Mouse (Mus musculus) hindbrain, postnatal 0 days (tissue): ENCODE results near the gene Rpl15. TPM values are rescaled to one million over a fixed set of nuclear protein-coding genes. Genes with fewer than 3 reads are reported as not detected.

ENCODE experiments used
- ATAC-seq: fragments of 200-750 bp; cut with Nextera tagmentation; 2 replicates; pipeline ENCODE4 v1.8.0; 2017; ENCODE audit warnings: mild to moderate bottlenecking, moderate TSS enrichment, moderate library complexity
- DNase-seq: peaks from one replicate; pipeline ENCODE4 v3.0.0-alpha.2; 2015; ENCODE audit warnings: low spot score
- H3K27ac ChIP-seq: fragments of 300-500 bp; sonication (generic); 2 replicates; pipeline ENCODE4 v1.5.1; 2014; ENCODE audit warnings: mild to moderate bottlenecking
- H3K27me3 ChIP-seq: fragments of 300-500 bp; sonication (generic); 2 replicates; pipeline ENCODE4 v1.6.1; 2014; ENCODE audit warnings: low read length, mixed read lengths; ENCODE audit not compliant: insufficient read depth
- H3K36me3 ChIP-seq: fragments of 300-500 bp; sonication (generic); 2 replicates; pipeline ENCODE4 v1.6.1; 2014; ENCODE audit warnings: low read length, mixed read lengths; ENCODE audit not compliant: insufficient read depth
- H3K4me1 ChIP-seq: fragments of 300-500 bp; sonication (generic); 2 replicates; pipeline ENCODE4 v1.6.1; 2014; ENCODE audit warnings: antibody characterized with exemption, low read length, mixed read lengths; ENCODE audit not compliant: insufficient read depth
- H3K4me2 ChIP-seq: fragments of 300-500 bp; sonication (generic); 2 replicates; pipeline ENCODE4 v1.6.1; 2014; ENCODE audit warnings: low read depth, mild to moderate bottlenecking, low read length, moderate library complexity, mixed read lengths
- H3K4me3 ChIP-seq: fragments of 300-500 bp; sonication (generic); 2 replicates; pipeline ENCODE4 v1.5.1; 2014; ENCODE audit warnings: low read length
- H3K9ac ChIP-seq: fragments of 300-500 bp; sonication (generic); replicated peaks from 2 replicates; pipeline ENCODE4 v1.6.1; 2014; ENCODE audit warnings: mild to moderate bottlenecking, low read length, moderate library complexity, mixed read lengths
- H3K9me3 ChIP-seq: fragments of 300-500 bp; sonication (generic); 2 replicates; pipeline ENCODE4 v1.6.1; 2016; ENCODE audit warnings: low read length, mixed read lengths
- CTCF ChIP-seq: IDR thresholded peaks from 2 replicates; pipeline ENCODE4 v1.5.1; 2016; ENCODE audit warnings: antibody characterized with exemption, control low read depth, low read depth
- WGBS: fragments of 180-500 bp; shearing (Covaris S2); extraction: QIAGEN DNeasy Blood & Tissue Kit; methylation state at CpG from one replicate; pipeline ENCODE4 v1.1.7; 2014; 5-methylcytosine and 5-hydroxymethylcytosine counted together
- polyA plus RNA-seq: library from polyadenylated mRNA; unstranded; fragments of >200 nt; fragmentation: Nextera tagmentation; extraction: Ambion mirVana; gene quantifications from 2 replicates; pipeline ENCODE4 v1.2.1, GENCODE M21; 2015
- total RNA-seq: library from RNA; depleted of rRNA; stranded (reverse); fragments of >200 nt; gene quantifications from 2 replicates; pipeline ENCODE4 v1.2.3, GENCODE M21; 2014

Rpl15 gene
- total and polyA plus RNA-seq, 2 experiments from 2014 or later: 275 to 452 TPM

DNA sequence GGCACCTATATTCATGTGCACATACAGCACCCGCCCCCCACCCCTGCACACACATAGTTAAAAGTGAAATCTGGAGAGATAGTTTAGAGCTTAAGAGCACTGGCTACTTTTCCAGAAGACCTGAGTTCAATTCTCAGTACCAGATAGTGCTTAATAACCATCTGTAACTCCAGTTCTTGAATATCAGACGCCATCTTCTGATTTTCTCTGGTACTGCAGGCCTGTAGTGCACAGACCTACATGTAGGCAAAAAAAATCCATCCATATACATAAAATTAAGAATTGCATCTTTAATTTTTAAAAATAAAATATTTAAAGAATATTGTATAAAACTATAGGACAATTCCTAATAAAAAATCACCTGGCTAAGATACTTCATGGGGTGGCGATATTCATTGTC lies 10.0 kb downstream of the Rpl15 start:
- ATAC-seq (no peak), DNase-seq (no peak)
- Histone ChIP-seq H3K9ac (no peak overlapping the region), H3K4me3 (no peak overlapping the region), H3K4me2 (no peak overlapping the region), H3K27me3 (no peaks in the 10 kb centered on the region), H3K36me3 (no peaks in the 10 kb centered on the region), H3K27ac (no peak overlapping the region), H3K4me1 (no peaks in the 10 kb centered on the region), H3K9me3 (no peaks in the 10 kb centered on the region)
- TF ChIP-seq CTCF: no peak; the same call in 1 of the 2 replicates
- WGBS: 89% methylated on average over 3 of the region's 3 CpGs

DNA sequence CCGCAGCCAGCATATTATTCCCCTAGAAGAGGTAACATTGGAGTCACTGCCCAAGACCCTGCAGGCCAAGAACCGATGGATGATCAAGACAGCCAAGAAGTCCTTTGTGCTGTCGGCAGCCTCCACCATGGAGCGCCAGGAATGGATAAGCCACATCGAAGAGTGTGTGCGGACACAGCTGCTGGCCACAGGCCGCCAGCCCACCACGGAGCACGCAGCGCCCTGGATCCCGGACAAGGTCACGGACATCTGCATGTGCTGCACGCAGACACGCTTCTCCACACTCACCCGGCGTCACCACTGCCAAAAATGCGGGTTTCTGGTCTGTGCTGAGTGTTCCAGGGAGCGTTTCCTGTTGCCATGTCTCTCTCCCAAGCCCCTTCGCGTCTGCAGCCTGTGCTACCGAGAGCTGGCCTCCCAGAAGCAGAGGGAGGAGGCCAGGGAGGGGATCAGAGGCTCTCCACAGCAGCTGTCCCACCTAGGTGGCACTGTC lies 28.5 kb downstream of the Rpl15 start:
- Histone ChIP-seq H3K9ac (no peak overlapping the region), H3K36me3 (no peaks in the 10 kb centered on the region), H3K4me3 (no peak overlapping the region), H3K4me2 (no peak overlapping the region), H3K27me3 (no peaks in the 10 kb centered on the region), H3K27ac (no peak overlapping the region), H3K4me1 (no peaks in the 10 kb centered on the region), H3K9me3 (no peaks in the 10 kb centered on the region)
- 84% methylated on average over 21 of the region's 21 CpGs for WGBS
- DNase-seq (no peak), ATAC-seq (no peak)
- TF ChIP-seq CTCF: no peak

DNA sequence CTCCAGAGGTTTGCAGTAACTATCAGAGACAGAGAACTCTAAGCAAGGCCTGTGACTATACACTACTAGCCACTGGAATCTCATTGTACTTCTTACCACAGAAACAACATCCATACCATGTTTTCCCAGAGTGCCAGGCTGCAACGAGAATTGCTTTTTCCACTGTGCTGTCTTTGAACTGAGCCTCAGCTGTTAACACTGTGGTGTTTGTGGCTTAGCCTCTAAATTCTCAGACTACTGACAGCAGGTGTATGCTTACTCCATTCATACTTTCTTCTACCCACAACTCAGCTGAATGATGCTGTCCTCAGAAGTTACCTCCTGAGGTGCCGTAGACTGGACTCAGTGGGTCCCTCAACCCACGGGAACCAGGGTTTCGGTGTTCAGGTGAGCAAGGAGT lies 29.4 kb downstream of the Rpl15 start:
- Histone ChIP-seq H3K4me3 (no peak overlapping the region), H3K4me1 (no peaks in the 10 kb centered on the region), H3K27me3 (no peaks in the 10 kb centered on the region), H3K9me3 (no peaks in the 10 kb centered on the region), H3K4me2 (no peak overlapping the region), H3K27ac (no peak overlapping the region), H3K36me3 (no peaks in the 10 kb centered on the region), H3K9ac (no peak overlapping the region)
- no peak for DNase-seq
- no peak for ATAC-seq
- no peak for TF ChIP-seq CTCF
- 90% methylated on average over 4 of the region's 4 CpGs for WGBS

DNA sequence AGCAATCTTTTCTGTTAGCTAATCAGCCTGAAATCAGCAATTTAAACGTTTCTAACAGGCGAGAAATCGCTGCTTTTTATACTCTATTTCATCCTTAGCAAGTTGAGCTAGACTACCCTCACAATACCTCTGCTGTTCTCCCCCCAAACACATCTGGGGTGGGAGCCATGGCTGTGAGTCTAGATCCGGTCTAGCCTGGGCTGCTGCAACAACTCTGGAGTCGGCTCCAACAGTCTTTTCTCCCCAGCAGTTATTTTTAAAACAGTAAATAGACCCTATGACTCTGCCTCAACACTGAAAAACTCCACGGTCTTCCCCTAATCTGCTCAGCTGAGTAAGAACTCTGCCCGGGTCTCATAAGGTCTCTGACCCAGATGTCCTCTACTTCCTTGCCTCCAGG lies 31.1 kb downstream of the Rpl15 start:
- H3K4me3 ChIP-seq: no peak overlapping the region
- no peak overlapping the region for H3K9ac ChIP-seq
- no peaks in the 10 kb centered on the region for H3K36me3 ChIP-seq
- H3K27ac ChIP-seq: no peak overlapping the region
- WGBS: 68% methylated on average over 7 of the region's 7 CpGs
- no peak for DNase-seq
- no peak overlapping the region for H3K4me2 ChIP-seq
- H3K27me3 ChIP-seq: no peaks in the 10 kb centered on the region
- ATAC-seq: no peak
- no peak for TF ChIP-seq CTCF
- no peaks in the 10 kb centered on the region for H3K4me1 ChIP-seq
- H3K9me3 ChIP-seq: no peaks in the 10 kb centered on the region

DNA sequence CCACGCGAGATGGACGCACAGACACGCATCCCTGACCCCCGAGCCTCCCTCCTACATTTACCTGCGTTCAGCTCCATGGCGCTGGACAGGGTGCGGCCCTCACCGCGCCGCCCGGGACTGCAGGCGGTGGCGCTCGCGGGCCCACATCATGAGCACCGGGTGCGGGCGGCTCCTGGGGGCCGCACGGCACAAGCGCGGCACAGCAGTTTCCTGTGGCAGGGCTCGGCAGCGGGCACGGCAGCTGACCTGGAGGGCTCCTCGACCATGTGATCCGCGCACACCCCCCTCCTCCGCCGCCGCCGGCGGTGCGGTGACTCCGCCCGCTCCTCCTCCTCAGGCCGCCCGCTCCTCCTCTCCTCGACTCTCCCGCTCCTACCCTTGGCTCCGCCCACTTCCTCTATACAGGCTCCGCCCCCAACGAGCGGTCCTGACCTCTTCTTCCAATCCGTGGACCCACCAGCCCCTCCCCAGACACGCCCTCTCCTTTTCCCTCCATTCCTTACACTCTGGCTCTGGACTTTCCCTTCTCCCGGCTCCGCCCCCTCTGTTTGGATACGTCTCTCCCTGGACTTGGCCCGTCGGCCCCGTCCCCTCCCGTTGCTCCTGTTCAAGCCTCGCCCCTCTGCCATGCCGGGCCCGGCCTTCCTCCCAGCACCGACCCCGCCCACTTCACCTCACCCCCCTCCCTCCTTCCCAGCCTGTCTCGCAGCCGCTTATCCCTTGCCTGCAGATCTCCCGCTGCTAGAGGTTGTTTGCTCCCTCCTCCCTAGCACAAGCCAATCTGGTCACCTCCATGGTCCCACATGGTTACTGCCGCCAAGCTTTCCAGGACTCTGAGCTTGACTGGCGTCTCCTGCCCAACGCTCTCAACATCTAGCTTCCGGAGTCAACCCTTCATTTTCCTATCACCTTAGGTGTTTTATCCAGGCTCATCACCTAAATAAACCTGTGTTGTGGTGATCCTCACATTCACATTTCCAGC lies 32.1 kb downstream of the Rpl15 start, which contains the start of gene Nr1d2:
Nr1d2 (minus strand) TSS at position 378 of the 982 bp plus-strand sequence.
- Histone ChIP-seq H3K9ac (peak within 1 kb of the TSS; percentile 84), H3K4me2 (peak within 1 kb of the TSS; percentile 77), H3K4me1 (no peaks in the 10 kb centered on the region), H3K27ac (peak within 1 kb of the TSS; percentile 95), H3K36me3 (no peaks in the 10 kb centered on the region), H3K27me3 (no peaks in the 10 kb centered on the region), H3K4me3 (peak within 1 kb of the TSS; percentile 88), H3K9me3 (no peaks in the 10 kb centered on the region)
- DNase-seq: peak; percentile 98
- WGBS: under 1% methylated on average over 46 of the region's 66 CpGs
- peak; percentile 7; the same call in 1 of the 2 replicates for TF ChIP-seq CTCF
- ATAC-seq: peak; percentile 93

DNA sequence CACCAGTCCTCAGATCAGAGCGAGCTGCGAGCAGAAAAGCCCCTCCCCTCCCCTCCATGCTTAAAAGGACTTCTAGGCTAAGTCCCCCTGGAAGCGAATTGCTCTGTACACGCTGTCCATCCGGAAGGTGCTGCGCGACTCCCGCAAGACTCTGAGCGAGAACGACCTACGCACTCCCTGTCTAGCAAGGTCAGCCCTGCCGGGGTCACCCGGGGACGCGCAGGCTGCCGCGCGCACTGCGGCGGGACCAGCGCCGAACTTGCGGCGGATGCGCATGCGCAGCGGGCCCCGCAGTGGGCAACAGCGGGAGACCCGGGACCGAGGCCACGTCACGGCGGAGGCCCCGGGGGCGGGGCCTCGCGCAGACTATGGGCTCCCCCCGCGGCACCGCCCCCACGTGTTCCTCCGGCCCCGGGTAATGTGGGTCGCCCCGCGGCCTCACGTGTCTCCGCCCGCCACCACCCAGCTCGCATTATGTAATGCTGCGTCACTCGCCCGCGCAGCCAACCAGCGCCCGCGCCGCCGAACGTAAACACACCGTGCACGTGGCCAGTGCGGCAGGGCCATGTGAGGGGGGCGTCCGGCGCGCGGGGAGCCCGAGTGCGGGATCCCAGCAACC lies 33.0 kb downstream of the Rpl15 start:
- TF ChIP-seq CTCF: no peak
- peak overlapping the region; percentile 77 for H3K4me2 ChIP-seq
- H3K4me1 ChIP-seq: no peaks in the 10 kb centered on the region
- DNase-seq (peak; percentile 98), ATAC-seq (peak; percentile 94)
- no peaks in the 10 kb centered on the region for H3K36me3 ChIP-seq
- H3K27ac ChIP-seq: peak overlapping the region; percentile 95
- peak overlapping the region; percentile 88 for H3K4me3 ChIP-seq
- WGBS: under 1% methylated on average over 67 of the region's 71 CpGs
- no peaks in the 10 kb centered on the region for H3K27me3 ChIP-seq
- peak overlapping the region; percentile 84 for H3K9ac ChIP-seq
- H3K9me3 ChIP-seq: no peaks in the 10 kb centered on the region
